Mouse (Mus musculus): ENCODE data around the gene Gpc6. TPM values are rescaled to one million over a fixed set of nuclear protein-coding genes. Genes with fewer than 3 reads are reported as not detected.

The Gpc6 gene
- total and polyA plus RNA-seq, 3 experiments: 4.6 to 10.3 (median 8.0) TPM

GRCm38 (mm10) chr14:118021867-118022543 lies 1096.9 kb downstream of the Gpc6 start:
- WGBS: 81% methylated on average over 10 of the region's 10 CpGs

More at GRCm38 (mm10) chr14:118021867-118022543, 1096.9 kb downstream of the Gpc6 start:
- H3K27me3 ChIP-seq (ENCODE audit: control insufficient read depth, insufficient read depth, low read length): no peaks in the 10 kb centered on the region
- TF ChIP-seq POLR2A (IDR thresholded peaks at IDR 0.05; ENCODE audit: insufficient read depth, low read depth, low read length): no peak
- TF ChIP-seq EP300 (IDR thresholded peaks at IDR 0.05; ENCODE audit: insufficient read depth, low read depth, low read length): no peak
- TF ChIP-seq CTCF (IDR thresholded peaks at IDR 0.05): no peak
- no peak overlapping the region for H3K4me3 ChIP-seq
- H3K27ac ChIP-seq: no peak overlapping the region
- DNase-seq: no peak
- H3K9ac ChIP-seq (ENCODE audit: low read depth, low read length): no peak overlapping the region
- H3K36me3 ChIP-seq (ENCODE audit: control insufficient read depth, insufficient read depth, low read length): no peaks in the 10 kb centered on the region
- intact Hi-C loops (cut with DNase I): no loop called here
- no peaks in the 10 kb centered on the region for H3K4me1 ChIP-seq (ENCODE audit: control insufficient read depth, insufficient read depth, low read length)
- H3K79me2 ChIP-seq (replicated peaks; ENCODE audit: control insufficient read depth, insufficient read depth, low read length): no peaks in the 10 kb centered on the region

Small RNA genes lying within 50 kb of the gene (microRNA-seq; reads per million reads assigned to microRNA genes)
- gene Mir6239: 0 reads per million in 2 experiments
